Mouse (Mus musculus) kidney, adult 2 months (tissue): ENCODE measurements around the gene Adap2.

ENCODE experiments used
- CTCF ChIP-seq: fragments of 200-500 bp; conservative IDR thresholded peaks from 2 replicates; pipeline ENCODE4 v1.5.1; 2011; ENCODE audit warnings: low read depth, mild to moderate bottlenecking, control low read depth, low read length, moderate library complexity, mixed read lengths; ENCODE audit not compliant: insufficient read depth, insufficient read length
- POLR2A ChIP-seq: fragments of 200-500 bp; IDR thresholded peaks from one replicate; pipeline ENCODE4 v1.6.1; 2011; ENCODE audit warnings: low read depth, low read length, control low read depth

DNA sequence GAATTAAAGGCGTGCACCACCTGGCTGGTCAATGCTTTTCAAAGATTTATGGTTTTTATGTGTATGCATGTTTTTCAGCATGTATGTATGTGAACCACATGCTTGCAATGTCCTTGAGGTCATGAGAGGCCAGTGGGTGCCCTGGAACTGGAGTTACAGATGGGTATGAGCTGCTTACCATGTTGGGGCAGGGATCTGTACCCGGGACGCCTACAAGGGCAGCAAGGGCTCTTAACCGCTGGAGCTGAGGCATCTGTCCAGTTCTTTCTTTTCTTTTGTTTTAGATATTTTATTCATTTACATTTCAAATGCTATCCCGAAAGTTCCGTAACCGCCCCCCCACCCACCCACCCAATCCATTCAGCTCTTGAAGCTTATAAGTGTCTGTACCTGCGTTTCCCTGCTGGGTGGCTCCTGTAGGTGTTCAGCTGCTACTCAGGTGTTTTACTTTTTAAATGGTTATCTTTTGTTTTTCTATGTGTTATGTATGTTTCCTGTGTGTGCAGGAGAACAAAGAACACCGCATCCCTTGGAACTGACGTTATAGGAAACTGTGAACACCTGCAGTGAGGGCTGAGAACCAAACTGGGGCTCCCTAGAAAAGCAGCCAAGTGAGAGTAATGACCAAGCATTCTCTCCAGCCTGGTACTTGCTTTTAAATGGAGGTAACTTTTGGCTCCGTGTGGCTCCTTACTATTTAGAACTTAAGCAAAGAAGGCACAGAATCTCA lies 17.8 kb upstream of the Adap2 start:
- no peak for TF ChIP-seq POLR2A
- no peak for TF ChIP-seq CTCF
